Mouse (Mus musculus) bone marrow macrophage, adult 2 months (primary cell): ENCODE measurements at regions not wholly inside any gene's neighbourhood (a gene's known extent, or its start where the extent isn't known, plus 50 kb on each side); places are given as distances from the start of the nearest gene placed in this dataset.

Experiments used
- CTCF ChIP-seq: IDR thresholded peaks from 2 replicates; pipeline ENCODE4 v1.5.1; 2012; ENCODE audit warnings: low read depth, mild to moderate bottlenecking, low read length, moderate library complexity
- POLR2A ChIP-seq: IDR thresholded peaks from 2 replicates; pipeline ENCODE4 v1.6.1; 2012; ENCODE audit warnings: mild to moderate bottlenecking, low read depth, low read length, borderline replicate concordance

DNA sequence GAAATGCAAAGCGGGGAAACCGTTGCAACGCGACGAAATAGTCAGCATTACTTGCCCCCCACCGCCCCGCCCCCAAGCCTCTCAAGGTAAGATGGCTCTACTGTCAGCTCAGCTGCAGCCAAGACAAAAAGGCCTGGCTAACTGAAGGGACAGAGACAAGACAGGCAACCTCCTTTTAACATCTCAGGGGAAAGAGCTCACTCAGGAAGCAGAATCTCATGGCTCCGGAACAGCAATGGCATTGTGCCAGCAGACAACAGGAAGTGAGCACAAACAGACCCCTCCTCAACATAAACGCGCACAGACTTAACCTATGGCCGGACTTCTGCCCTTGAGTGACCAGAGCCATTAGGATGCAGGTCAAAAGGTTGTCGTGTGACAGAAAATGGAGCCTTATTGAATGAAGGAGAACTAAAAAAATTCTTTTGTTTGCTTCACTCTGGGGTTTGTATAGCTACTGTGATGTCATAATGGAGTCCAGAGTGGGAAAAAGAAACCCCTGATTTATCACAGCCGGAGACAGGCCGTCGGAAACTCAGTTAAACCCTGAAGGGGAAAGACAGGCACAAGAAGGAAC, 241.0 kb downstream of the Ndfip2 start:
- TF ChIP-seq CTCF (no peak), POLR2A (no peak)
